Mouse (Mus musculus): ENCODE measurements around the gene Nck2.

Gene Nck2

GRCm38 (mm10) chr1:43468978-43469377 lies 24.6 kb downstream of the Nck2 start:
- DNase-seq (ENCODE audit: low read depth, low spot score): no peak

DNA sequence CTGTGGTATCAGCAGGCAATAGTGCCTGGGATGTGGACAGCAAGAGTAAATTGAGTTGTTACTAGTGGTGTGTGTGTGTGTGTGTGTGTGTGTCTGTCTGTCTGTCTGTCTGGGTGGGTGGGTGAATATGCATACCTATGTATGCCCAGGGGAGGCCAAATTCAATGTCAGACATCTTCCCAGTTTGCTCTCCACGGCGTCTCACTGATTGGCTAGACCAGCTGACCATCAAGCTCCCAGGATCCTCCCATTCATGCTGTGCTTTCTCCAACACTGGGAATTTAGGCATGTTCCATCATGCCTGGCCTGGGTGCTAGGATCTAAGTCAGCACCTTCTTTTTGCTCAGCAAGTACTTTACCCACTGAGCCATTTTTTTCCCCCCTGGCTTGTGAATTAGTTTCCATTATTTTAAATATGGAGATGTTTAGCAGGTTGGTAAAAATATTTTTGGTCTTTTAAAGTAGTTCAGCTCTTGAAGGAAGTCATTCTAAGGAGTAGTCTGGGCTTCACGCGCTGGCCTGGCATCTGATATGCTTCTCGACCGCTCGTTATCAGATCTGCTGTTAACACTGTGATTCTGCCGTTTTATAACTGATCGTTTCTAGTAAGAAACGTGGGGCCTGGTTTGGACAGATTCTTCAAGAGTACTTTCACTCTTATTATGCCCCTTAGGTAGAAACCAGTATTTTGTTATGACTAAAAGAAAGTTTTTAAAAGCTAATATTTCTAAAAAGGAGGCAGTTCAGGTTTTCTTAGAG lies 26.2 kb downstream of the Nck2 start:
- peak; percentile 40 for DNase-seq (ENCODE audit: low read depth, low spot score)

DNA sequence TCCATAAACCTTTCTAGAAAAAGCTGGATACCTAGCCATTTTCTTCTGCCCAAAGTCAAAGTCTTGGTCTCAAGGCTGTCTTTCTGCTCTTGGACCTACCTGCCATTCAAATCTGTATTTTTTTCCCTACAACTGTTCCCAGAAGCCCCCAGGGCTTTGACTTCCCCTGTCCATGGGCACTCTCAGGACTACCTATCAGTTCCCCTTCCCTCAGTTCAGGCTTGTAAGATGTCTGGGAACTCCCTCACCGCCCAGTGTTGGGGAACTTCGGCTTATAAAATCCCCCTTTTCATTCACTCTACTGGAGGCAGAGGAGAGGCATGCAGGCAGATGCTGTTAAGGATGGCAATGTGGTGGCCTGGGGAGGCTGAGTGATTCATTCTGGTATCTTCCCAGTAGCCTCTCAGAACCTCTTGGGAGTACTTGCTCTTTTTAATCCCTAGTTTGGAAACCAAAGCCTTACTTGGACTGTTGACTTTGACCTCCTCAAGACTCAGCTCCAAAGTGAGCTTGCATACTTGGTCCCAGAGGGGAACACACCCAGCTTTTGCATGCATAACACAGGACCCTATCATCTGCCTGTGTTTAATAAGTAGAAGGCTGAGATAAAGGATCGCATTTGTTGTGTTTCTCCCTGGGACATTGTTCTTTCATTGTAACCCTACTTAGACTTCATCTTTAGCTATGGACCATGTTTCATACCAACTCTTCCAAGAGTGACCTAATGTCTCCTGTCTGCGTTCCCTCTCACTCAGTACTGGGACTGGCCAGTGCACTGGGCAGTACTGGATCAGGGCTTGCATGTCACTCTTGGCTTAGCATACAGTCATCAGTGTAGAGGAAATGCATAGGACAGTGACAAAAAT lies 27.0 kb downstream of the Nck2 start:
- no peak for DNase-seq (ENCODE audit: low read depth, low spot score)

DNA sequence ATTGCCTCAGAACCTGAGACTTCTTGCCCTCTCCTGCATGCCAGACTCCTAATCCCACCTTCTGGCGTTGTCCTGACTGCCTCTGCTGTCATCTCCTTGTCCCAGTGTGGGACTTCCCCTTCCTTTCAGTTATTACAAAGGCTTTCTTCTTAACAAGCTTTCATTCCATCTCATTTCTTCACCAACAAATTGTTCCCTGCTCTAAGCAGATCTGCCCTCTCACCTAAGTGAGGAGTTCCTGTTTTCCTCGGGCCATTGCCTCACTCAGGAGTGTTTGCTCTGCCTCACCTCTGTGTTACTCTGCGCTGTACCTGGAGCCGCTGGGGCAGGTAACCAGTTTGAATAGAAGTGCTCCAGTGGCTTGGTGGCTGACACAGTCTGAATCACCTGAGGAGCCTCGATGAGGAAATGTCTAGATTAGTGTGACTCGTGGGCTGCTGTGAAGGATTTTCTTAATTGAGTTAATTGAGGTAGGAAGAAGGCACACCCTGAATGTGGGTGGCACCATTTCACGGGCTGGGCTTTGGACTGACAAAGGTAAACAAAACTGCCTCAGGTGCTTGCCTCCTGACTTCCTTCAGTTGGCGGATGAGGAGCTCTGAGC lies 27.8 kb downstream of the Nck2 start:
- DNase-seq (ENCODE audit: low read depth, low spot score): no peak

DNA sequence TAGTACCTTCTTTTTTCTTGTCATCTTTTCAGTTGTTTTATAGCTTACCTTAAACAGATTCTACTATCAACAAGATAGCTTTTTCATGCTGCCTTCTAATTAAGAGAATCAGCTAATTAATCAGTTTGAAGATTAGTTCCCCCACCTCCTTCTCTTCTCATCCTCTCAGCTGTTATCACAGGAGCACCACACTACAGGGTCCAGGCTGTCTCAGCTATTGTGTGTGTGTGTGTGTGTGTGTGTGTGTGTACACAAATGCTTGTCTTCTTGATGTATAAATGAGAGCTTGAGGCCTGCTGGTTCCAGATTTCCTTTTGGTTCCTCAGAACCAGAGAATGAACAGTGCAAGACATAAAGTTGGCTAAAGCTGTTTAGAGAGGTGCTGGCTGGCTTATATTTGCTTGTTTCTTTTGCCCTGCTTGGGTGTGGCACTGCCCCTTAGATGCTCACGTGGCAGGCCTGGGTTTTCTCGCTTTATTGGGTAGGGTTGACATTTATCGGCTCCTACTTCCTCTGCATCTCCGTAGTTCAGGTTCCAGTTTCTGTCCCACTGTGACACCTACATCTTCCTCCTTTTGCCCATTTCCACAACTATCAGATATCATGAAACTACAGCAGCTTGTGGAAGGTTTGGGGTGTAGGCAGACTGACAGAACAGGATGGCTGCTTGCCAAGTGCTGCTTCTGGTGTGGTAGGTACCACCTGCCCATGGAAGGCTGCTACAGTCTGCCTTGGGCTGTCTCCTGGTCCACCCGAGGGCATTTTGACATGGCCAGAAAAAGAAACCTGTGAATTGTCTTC lies 29.6 kb downstream of the Nck2 start:
- DNase-seq (ENCODE audit: low read depth, low spot score): no peak

DNA sequence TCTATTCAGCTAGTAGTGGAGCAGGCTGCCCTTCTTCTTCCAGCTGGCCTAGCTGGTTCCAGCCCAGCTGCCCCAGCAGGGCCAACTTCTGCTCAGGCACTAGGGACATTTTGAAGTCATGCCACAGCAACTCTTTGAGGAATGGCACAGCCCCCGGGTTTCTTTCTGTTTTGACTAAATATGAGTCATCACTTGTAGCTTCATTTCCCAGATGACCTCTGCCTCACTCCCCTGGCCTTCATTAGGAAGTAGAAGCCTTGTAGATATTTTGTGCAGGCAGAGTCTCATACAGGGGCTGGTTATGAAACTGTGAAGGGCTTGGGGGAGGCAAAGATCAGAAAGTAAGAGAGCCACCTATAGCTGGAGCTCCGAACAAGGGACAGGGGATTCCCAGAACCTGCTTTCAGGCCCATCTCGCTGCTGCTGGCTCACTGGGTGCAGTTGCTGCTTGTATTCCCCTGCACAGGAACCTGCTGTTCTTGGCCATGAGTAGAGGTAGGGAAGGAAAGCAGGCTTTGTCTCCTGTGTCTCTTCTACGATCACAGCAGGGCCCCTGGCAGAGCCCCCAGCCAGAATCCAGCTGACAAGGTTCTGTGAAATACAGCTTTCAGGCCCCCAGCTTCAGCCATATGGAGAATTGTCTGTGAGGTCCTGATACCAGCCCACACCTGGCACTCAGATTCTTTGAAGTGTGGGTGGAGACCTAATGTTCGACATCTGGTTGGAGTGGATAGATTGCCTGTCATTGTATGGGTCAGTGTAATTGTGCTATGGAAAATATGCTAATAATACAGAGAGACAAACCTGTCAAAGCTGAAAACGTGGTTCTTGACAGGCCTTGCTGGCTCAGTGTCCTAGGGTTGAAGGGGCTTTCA lies 30.4 kb downstream of the Nck2 start:
- DNase-seq (ENCODE audit: low read depth, low spot score): no peak

- DNase-seq (ENCODE audit: low read depth, low spot score): no peak
Measured at GRCm38 (mm10) chr1:43477954-43478353, 33.6 kb downstream of the Nck2 start.

GRCm38 (mm10) chr1:43485204-43485603 lies 40.8 kb downstream of the Nck2 start:
- no peak for DNase-seq (ENCODE audit: low read depth, low spot score)

- no peak for DNase-seq (ENCODE audit: low read depth, low spot score)
Measured at GRCm38 (mm10) chr1:43486500-43486899, 42.1 kb downstream of the Nck2 start.

DNA sequence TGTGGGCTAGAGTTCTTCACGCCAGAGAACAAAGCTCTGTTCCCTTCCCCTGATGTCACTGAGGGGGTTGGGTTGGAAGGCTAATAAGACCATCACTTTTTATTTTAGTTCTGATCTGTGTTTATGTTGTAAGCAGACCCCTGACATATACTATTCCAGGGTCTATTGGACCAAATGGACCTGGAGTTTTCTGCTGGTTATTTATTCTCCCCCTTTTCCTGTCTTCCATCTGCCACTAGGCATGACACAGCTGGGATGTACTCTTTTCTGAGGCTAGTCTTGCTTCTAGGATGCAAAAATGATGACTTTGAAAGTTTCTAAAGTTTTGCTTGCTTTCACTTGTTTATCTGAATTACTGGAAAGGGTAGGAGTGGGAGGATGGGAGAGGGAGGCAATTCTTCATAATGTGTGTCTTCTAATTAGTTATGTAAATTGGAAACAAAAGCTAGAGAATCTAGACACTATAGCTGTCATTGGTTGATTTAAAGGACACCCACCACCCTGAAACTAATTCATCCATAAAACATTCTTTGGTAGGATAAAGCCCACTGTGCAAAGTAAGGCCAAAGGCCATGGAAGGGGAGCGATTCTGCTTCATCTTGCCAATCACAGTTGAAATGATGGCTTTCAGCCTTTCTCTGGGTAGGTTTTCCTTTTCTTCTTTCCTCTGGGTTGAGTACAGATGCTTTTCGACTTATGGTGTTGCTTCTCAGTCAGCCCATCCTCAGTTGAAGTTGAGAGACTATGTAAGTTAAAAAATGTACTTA lies 42.8 kb downstream of the Nck2 start:
- no peak for DNase-seq (ENCODE audit: low read depth, low spot score)

- no peak for DNase-seq (ENCODE audit: low read depth, low spot score)
Measured at GRCm38 (mm10) chr1:43489311-43489710, 44.9 kb downstream of the Nck2 start.

- no peak for DNase-seq (ENCODE audit: low read depth, low spot score)
Measured at GRCm38 (mm10) chr1:43491506-43492269, 47.3 kb downstream of the Nck2 start.

DNA sequence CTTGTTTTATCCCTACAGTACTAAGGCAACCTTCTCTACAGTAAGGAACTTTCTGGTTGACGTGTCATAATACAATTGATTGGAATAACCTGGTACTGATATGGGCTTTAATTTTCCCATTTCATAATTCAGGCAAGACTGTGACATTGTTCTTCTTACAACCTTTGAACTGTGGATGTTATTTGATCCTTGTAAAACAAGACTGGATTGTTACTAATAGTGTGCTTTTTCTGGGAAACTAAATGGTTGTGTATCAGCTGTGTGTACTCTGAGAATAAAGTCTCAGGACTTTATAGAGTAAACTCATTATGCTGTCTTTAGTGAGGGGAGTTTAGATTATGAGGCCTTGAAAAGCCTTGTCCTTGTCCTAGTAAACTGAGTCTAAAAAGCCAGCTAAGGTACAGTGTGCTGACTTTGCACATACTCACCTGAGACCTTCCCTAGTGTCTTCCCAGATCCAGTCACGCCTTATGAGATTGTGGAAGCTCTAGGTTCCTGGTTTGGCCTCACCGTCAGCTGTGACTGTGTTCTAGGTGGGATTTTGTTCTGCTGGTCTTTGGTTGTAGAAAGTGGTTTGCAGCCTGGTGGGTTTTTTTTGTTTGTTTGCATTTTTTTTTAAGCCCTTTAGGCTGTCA lies 48.5 kb downstream of the Nck2 start:
- DNase-seq (ENCODE audit: low read depth, low spot score): no peak

- DNase-seq (ENCODE audit: low read depth, low spot score): no peak
Measured at GRCm38 (mm10) chr1:43496051-43496450, 51.7 kb downstream of the Nck2 start.

- DNase-seq (ENCODE audit: low read depth, low spot score): no peak
Measured at GRCm38 (mm10) chr1:43496993-43497392, 52.6 kb downstream of the Nck2 start.

- DNase-seq (ENCODE audit: low read depth, low spot score): no peak
Measured at GRCm38 (mm10) chr1:43497951-43498350, 53.6 kb downstream of the Nck2 start.

DNA sequence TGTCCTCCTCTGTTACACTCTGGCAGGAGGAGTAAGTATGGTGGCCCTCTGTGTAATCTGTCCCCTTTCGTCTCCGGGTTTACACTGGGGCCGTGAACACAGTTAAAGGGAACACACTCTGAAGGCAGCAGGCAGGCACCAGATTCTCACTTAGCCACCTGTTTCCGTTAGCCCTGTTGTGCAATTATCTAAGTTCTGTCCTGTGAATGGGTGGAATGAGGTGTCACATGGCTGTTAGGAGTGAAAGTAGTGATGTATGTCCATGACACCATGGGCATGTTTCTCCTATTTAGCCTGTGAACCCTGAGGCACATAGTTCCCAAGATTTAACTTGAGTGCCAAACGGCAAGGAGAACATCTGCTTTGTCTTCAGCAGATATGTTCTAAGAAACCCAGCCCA lies 55.7 kb downstream of the Nck2 start:
- DNase-seq (ENCODE audit: low read depth, low spot score): no peak

DNA sequence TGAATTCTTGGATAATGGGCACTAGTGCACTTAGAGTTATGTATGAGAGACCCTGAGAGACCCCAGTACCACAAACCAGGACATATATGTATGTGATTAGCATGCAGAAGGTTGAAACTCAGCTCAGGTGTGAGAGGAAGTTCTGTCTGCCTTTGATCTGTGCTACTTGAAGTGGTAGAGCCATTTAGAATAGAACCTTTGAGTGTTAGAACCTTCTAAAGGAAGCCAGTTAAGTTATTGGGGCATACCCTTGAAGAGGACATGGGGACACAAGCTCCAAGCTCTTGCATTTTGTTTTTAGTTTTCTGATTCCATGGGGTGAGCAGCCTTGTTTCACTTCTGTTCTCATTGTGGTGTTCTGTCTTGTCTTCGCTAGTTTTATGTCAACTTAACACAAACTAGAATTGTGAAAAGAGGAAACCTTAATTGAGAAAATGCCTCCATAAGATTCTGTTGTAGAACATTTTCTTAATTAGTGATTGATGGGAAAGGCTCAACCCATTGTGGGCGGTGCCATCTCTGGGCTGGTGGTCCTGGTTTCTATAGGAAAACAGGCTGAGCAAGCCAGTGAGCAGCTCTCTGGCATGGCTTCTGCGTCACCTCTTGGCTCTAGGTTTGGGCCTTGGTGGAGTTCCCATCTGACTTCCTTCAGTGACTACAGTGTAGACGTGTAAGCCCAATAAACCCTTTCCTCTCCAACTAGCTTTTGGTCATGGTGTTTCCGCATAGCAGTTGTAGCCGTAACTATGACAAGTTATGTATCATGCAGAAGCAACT lies 57.0 kb downstream of the Nck2 start:
- no peak for DNase-seq (ENCODE audit: low read depth, low spot score)

Measured in ZHBTc4 (cell line).